Mouse (Mus musculus): ENCODE measurements around the gene Psg19.
"Not testable (repeated sequence)": the region's sequence is repeated elsewhere in the genome, so short reads cannot be mapped to it uniquely, and the experiment has no call there.

The Psg19 gene

DNA sequence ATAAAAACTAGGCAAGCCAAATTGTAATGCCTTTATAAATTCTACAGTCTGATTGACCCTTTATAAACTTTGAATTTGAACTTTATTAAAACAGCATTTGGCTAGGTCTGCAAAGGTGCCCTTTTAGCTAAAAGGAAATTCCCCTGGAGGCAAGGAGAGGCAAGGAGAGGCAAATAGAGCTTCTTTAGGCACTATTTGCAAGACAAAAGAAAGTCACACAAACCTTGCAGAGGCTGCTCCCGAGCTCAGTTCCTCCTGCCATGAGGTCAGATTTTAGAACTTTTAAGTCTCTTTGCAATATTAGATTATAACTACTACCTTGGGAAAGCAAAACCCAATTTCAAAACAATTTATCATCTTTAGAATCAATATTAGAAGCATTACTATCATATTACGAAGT is 50.9 kb downstream of the Psg19 start:
- intact Hi-C loops (cut with DNase I), result not testable (repeated sequence)

DNA sequence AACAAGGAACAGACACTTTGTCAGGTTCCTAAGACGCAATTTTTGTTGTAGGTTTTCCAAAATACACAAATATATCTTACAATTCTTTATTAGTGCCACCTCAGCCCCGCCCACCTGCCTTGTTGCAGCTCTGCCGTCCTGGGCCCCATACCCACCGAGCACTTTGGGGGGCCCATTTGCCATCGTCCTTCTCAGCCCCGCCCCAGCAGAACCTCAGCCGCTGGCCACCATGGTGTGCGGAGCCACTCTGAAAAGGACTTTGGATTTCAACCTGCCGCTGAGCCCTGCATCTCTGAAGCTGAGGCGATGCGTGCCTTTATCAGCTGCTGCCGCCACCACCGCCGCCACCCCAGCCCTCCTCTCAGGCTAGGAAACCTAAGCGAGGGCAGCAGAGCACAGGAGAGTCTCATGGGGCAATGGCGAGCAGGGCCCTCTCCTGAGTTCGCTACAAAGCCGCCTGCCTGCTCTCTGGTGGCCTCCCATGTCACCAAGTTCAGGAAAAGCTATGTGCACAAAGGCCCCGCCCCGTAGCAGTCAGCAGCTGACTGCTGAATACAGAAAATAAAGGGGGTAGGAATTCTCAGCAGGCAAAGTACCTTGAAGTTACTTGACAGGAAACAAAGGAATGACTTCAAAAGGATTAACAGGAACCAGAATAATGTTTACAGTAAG is 52.0 kb downstream of the Psg19 start:
- intact Hi-C loops (cut with DNase I), result no loop called here

Measured in adrenal gland (tissue).